Mouse (Mus musculus): ENCODE measurements at regions not wholly inside any gene's neighbourhood (a gene's known extent, or its start where the extent isn't known, plus 50 kb on each side); places are given as distances from the start of the nearest gene placed in this dataset.

GRCm38 (mm10) chr11:114233636-114234541, 167.0 kb upstream of the Sdk2 start:
- H3K4me1 ChIP-seq (replicated peaks; ENCODE audit: control insufficient read depth, insufficient read depth, low read length) = peaks cover 2% of the 10 kb centered on the region; the same call in 1 of the 2 replicates
- H3K36me3 ChIP-seq (ENCODE audit: control insufficient read depth, insufficient read depth, low read length) = no peaks in the 10 kb centered on the region
- ATAC-seq (replicated peaks; ENCODE audit: low FRiP score) (no peak), DNase-seq (ENCODE audit: low spot score) (no peak)
- H3K27ac ChIP-seq (ENCODE audit: low read depth, low read length) = no peak overlapping the region
- no peak overlapping the region for H3K4me3 ChIP-seq (ENCODE audit: low read depth, low read length)
- H3K27me3 ChIP-seq (ENCODE audit: control insufficient read depth, insufficient read depth, low read length) = no peaks in the 10 kb centered on the region
- H3K4me2 ChIP-seq (ENCODE audit: low read depth, low read length, severe bottlenecking) = no peak overlapping the region
- no peak overlapping the region for H3K9ac ChIP-seq (ENCODE audit: low read length)
- no peaks in the 10 kb centered on the region for H3K9me3 ChIP-seq (ENCODE audit: control insufficient read depth, low read length)
- WGBS = 82% methylated on average over 19 of the region's 19 CpGs

DNA sequence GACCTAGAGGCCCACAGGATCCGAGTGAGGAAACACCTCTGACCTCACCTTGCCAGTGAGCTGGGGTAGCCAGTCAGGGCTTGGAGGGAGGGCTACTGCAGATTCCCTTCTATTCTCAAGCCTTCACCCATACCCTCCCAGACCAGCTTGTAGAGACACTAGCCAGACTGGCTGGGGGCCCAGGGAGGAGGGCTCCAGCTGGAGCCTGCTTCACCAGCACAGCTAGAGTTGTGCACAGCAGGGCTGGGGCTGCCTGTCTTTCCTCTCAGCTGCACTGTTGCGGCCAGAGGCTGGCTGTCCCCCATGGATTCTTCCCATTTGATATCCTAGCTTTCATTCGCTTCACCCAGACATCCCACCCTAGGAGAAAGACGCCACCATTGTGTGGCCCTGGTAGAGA, 165.0 kb upstream of the Sdk2 start:
- no peak for ATAC-seq (replicated peaks; ENCODE audit: low FRiP score)
- H3K9ac ChIP-seq (ENCODE audit: low read length) = no peak overlapping the region
- H3K27me3 ChIP-seq (ENCODE audit: control insufficient read depth, insufficient read depth, low read length) = no peaks in the 10 kb centered on the region
- H3K4me1 ChIP-seq (replicated peaks; ENCODE audit: control insufficient read depth, insufficient read depth, low read length) = no peaks in the 10 kb centered on the region
- H3K9me3 ChIP-seq (ENCODE audit: control insufficient read depth, low read length) = no peaks in the 10 kb centered on the region
- no peak overlapping the region for H3K4me3 ChIP-seq (ENCODE audit: low read depth, low read length)
- 76% methylated on average over 4 of the region's 4 CpGs for WGBS
- DNase-seq (ENCODE audit: low spot score) = no peak
- H3K36me3 ChIP-seq (ENCODE audit: control insufficient read depth, insufficient read depth, low read length) = no peaks in the 10 kb centered on the region
- H3K4me2 ChIP-seq (ENCODE audit: low read depth, low read length, severe bottlenecking) = no peak overlapping the region
- no peak overlapping the region for H3K27ac ChIP-seq (ENCODE audit: low read depth, low read length)

- H3K4me1 ChIP-seq (replicated peaks; ENCODE audit: control insufficient read depth, insufficient read depth, low read length) = no peaks in the 10 kb centered on the region
- no peak overlapping the region for H3K4me2 ChIP-seq (ENCODE audit: low read depth, low read length, severe bottlenecking)
- H3K9me3 ChIP-seq (ENCODE audit: control insufficient read depth, low read length) = no peaks in the 10 kb centered on the region
- H3K27me3 ChIP-seq (ENCODE audit: control insufficient read depth, insufficient read depth, low read length) = no peaks in the 10 kb centered on the region
- no peak overlapping the region for H3K9ac ChIP-seq (ENCODE audit: low read length)
- ATAC-seq (replicated peaks; ENCODE audit: low FRiP score) (no peak), DNase-seq (ENCODE audit: low spot score) (no peak)
- no peak overlapping the region for H3K27ac ChIP-seq (ENCODE audit: low read depth, low read length)
- no peak overlapping the region for H3K4me3 ChIP-seq (ENCODE audit: low read depth, low read length)
- no peaks in the 10 kb centered on the region for H3K36me3 ChIP-seq (ENCODE audit: control insufficient read depth, insufficient read depth, low read length)
- 84% methylated on average over 8 of the region's 8 CpGs for WGBS
Measured at GRCm38 (mm10) chr11:114229763-114230162, 162.9 kb upstream of the Sdk2 start.

- H3K4me3 ChIP-seq (ENCODE audit: low read depth, low read length) = no peak overlapping the region
- H3K27me3 ChIP-seq (ENCODE audit: control insufficient read depth, insufficient read depth, low read length) = no peaks in the 10 kb centered on the region
- no peak overlapping the region for H3K27ac ChIP-seq (ENCODE audit: low read depth, low read length)
- no peaks in the 10 kb centered on the region for H3K36me3 ChIP-seq (ENCODE audit: control insufficient read depth, insufficient read depth, low read length)
- 82% methylated on average over 6 of the region's 6 CpGs for WGBS
- DNase-seq (ENCODE audit: low spot score) = no peak
- no peaks in the 10 kb centered on the region for H3K9me3 ChIP-seq (ENCODE audit: control insufficient read depth, low read length)
- no peak overlapping the region for H3K9ac ChIP-seq (ENCODE audit: low read length)
- ATAC-seq (replicated peaks; ENCODE audit: low FRiP score) = no peak
- no peak overlapping the region for H3K4me2 ChIP-seq (ENCODE audit: low read depth, low read length, severe bottlenecking)
- H3K4me1 ChIP-seq (replicated peaks; ENCODE audit: control insufficient read depth, insufficient read depth, low read length) = no peaks in the 10 kb centered on the region
Measured at GRCm38 (mm10) chr11:114229196-114229595, 162.3 kb upstream of the Sdk2 start.

DNA sequence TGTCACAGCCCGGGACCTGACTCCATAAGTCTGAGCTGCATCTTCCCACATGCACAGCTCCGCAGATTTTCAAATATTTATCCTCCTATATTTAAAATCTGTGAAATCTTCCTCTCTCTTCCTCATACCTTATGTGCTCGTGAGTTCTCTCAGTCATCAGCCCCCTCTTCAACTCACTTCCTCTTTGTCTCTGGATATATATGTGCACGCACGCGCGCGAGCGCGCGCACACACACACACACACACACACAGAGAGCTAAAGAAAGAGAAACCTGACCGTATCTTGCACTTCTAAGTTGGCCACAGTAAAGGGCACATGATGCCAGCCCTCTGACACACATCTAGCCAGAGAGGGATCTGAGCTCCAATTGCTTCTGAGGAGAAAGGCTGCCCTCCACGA, 159.7 kb upstream of the Sdk2 start:
- no peak for DNase-seq (ENCODE audit: low spot score)
- Histone ChIP-seq H3K4me2 (ENCODE audit: low read depth, low read length, severe bottlenecking) (no peak overlapping the region), H3K9me3 (ENCODE audit: control insufficient read depth, low read length) (no peaks in the 10 kb centered on the region; the same call in 1 of the 2 replicates), H3K27me3 (ENCODE audit: control insufficient read depth, insufficient read depth, low read length) (no peaks in the 10 kb centered on the region), H3K9ac (ENCODE audit: low read length) (no peak overlapping the region), H3K27ac (ENCODE audit: low read depth, low read length) (no peak overlapping the region), H3K4me3 (ENCODE audit: low read depth, low read length) (no peak overlapping the region), H3K36me3 (ENCODE audit: control insufficient read depth, insufficient read depth, low read length) (no peaks in the 10 kb centered on the region), H3K4me1 (replicated peaks; ENCODE audit: control insufficient read depth, insufficient read depth, low read length) (no peaks in the 10 kb centered on the region)
- 91% methylated on average over 13 of the region's 13 CpGs for WGBS
- ATAC-seq (replicated peaks; ENCODE audit: low FRiP score) = no peak

DNA sequence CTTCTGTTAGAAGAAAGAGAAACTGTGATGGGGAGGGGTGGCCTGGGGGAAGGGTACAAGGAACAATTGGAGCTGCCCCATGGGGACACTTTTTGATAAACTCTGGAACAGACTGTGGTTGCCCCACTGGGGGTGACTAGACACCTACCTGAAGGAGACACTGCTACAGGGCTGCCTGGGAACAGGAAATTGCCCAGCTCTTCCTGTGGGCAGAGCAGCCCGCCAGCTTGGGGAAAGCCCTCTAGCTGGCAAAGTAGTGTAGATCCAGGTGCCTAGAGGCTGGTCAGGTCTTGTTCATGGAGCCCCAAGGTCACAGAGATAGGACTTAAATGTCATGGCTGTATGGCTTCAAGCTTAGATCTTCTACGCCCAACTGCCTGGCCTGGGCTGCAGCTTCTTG, 157.9 kb upstream of the Sdk2 start:
- WGBS = 88% methylated on average over 2 of the region's 2 CpGs
- Histone ChIP-seq H3K27ac (ENCODE audit: low read depth, low read length) (no peak overlapping the region), H3K4me2 (ENCODE audit: low read depth, low read length, severe bottlenecking) (no peak overlapping the region), H3K9ac (ENCODE audit: low read length) (no peak overlapping the region), H3K4me3 (ENCODE audit: low read depth, low read length) (no peak overlapping the region), H3K9me3 (ENCODE audit: control insufficient read depth, low read length) (no peaks in the 10 kb centered on the region; the same call in 1 of the 2 replicates), H3K36me3 (ENCODE audit: control insufficient read depth, insufficient read depth, low read length) (no peaks in the 10 kb centered on the region), H3K4me1 (replicated peaks; ENCODE audit: control insufficient read depth, insufficient read depth, low read length) (no peaks in the 10 kb centered on the region), H3K27me3 (ENCODE audit: control insufficient read depth, insufficient read depth, low read length) (no peaks in the 10 kb centered on the region)
- DNase-seq (ENCODE audit: low spot score) (no peak), ATAC-seq (replicated peaks; ENCODE audit: low FRiP score) (no peak)

GRCm38 (mm10) chr11:114223061-114223460, 156.2 kb upstream of the Sdk2 start:
- no peak overlapping the region for H3K27ac ChIP-seq (ENCODE audit: low read depth, low read length)
- H3K9ac ChIP-seq (ENCODE audit: low read length) = no peak overlapping the region
- WGBS = 82% methylated on average over 3 of the region's 3 CpGs
- peaks cover 2% of the 10 kb centered on the region; the same call in 1 of the 2 replicates for H3K27me3 ChIP-seq (ENCODE audit: control insufficient read depth, insufficient read depth, low read length)
- no peak overlapping the region for H3K4me2 ChIP-seq (ENCODE audit: low read depth, low read length, severe bottlenecking)
- no peaks in the 10 kb centered on the region; the same call in 1 of the 2 replicates for H3K9me3 ChIP-seq (ENCODE audit: control insufficient read depth, low read length)
- no peak for ATAC-seq (replicated peaks; ENCODE audit: low FRiP score)
- H3K4me3 ChIP-seq (ENCODE audit: low read depth, low read length) = no peak overlapping the region
- no peaks in the 10 kb centered on the region; the same call in 1 of the 2 replicates for H3K4me1 ChIP-seq (replicated peaks; ENCODE audit: control insufficient read depth, insufficient read depth, low read length)
- no peak for DNase-seq (ENCODE audit: low spot score)
- no peaks in the 10 kb centered on the region for H3K36me3 ChIP-seq (ENCODE audit: control insufficient read depth, insufficient read depth, low read length)

- no peak overlapping the region for H3K4me2 ChIP-seq (ENCODE audit: low read depth, low read length, severe bottlenecking)
- no peak overlapping the region for H3K27ac ChIP-seq (ENCODE audit: low read depth, low read length)
- 92% methylated on average over 2 of the region's 2 CpGs for WGBS
- no peak overlapping the region for H3K4me3 ChIP-seq (ENCODE audit: low read depth, low read length)
- no peak overlapping the region for H3K9ac ChIP-seq (ENCODE audit: low read length)
- no peaks in the 10 kb centered on the region for H3K36me3 ChIP-seq (ENCODE audit: control insufficient read depth, insufficient read depth, low read length)
- DNase-seq (ENCODE audit: low spot score) = no peak
- H3K9me3 ChIP-seq (ENCODE audit: control insufficient read depth, low read length) = no peaks in the 10 kb centered on the region; the same call in 1 of the 2 replicates
- ATAC-seq (replicated peaks; ENCODE audit: low FRiP score) = no peak
- H3K4me1 ChIP-seq (replicated peaks; ENCODE audit: control insufficient read depth, insufficient read depth, low read length) = peaks cover 7% of the 10 kb centered on the region; the same call in 1 of the 2 replicates
- peaks cover 2% of the 10 kb centered on the region; the same call in 1 of the 2 replicates for H3K27me3 ChIP-seq (ENCODE audit: control insufficient read depth, insufficient read depth, low read length)
Measured at GRCm38 (mm10) chr11:114220466-114220865, 153.6 kb upstream of the Sdk2 start.

Measured in forebrain, embryonic 11.5 days (tissue).